Mouse (Mus musculus): ENCODE measurements around the gene Rsph14. TPM values are rescaled to one million over a fixed set of nuclear protein-coding genes. Genes with fewer than 3 reads are reported as not detected.

Rsph14 gene
- polyA plus RNA-seq, 1 experiment, result not detected

DNA sequence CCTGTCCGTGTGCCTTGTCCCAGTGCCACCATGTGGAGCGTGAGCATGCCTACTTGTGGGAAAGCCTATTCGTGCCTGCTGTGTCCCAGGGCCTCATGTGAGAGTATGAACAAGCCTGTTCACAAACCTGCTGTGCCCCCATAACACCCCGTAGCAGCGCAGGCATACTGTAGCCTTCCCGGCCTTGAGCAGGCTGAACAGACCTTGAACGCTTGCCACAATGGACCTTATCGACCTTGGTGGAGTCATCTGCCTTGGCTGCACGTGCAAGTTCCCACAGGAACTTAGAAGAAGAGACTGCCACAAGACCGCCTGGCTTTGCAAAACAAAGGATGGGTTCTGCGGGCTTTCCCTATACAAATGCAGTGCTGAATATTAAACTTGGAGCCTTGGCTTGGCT is 110.8 kb downstream of the Rsph14 start:
- Histone ChIP-seq H3K79me3 (ENCODE audit: low read depth) (no peaks in the 10 kb centered on the region), H3ac (ENCODE audit: control insufficient read depth, insufficient read length, low read depth) (no peak overlapping the region), H3K79me2 (ENCODE audit: control insufficient read depth, insufficient read depth) (no peaks in the 10 kb centered on the region), H3K27me3 (ENCODE audit: control insufficient read depth, insufficient read depth, insufficient read length) (peaks cover 4% of the 10 kb centered on the region), H3K36me3 (ENCODE audit: control insufficient read depth, insufficient read depth) (no peaks in the 10 kb centered on the region), H3K4me3 (ENCODE audit: insufficient read depth, poor library complexity, severe bottlenecking) (no peak overlapping the region)
- TF ChIP-seq MAX (IDR thresholded peaks at IDR 0.05) (no peak), FOSL1 (IDR thresholded peaks at IDR 0.05; ENCODE audit: insufficient read depth, low read length, poor library complexity, severe bottlenecking) (no peak), MYOD1 (IDR thresholded peaks at IDR 0.05; ENCODE audit: control insufficient read depth, insufficient read length, low read depth) (no peak), MYOG (IDR thresholded peaks at IDR 0.05; ENCODE audit: control insufficient read depth, extremely low read depth, insufficient read length) (no peak), USF1 (IDR thresholded peaks at IDR 0.05; ENCODE audit: low read depth) (no peak), CEBPB (IDR thresholded peaks at IDR 0.05; ENCODE audit: low read depth) (no peak), CTCF (IDR thresholded peaks at IDR 0.05; ENCODE audit: control insufficient read depth, insufficient read depth, insufficient read length) (no peak)

DNA sequence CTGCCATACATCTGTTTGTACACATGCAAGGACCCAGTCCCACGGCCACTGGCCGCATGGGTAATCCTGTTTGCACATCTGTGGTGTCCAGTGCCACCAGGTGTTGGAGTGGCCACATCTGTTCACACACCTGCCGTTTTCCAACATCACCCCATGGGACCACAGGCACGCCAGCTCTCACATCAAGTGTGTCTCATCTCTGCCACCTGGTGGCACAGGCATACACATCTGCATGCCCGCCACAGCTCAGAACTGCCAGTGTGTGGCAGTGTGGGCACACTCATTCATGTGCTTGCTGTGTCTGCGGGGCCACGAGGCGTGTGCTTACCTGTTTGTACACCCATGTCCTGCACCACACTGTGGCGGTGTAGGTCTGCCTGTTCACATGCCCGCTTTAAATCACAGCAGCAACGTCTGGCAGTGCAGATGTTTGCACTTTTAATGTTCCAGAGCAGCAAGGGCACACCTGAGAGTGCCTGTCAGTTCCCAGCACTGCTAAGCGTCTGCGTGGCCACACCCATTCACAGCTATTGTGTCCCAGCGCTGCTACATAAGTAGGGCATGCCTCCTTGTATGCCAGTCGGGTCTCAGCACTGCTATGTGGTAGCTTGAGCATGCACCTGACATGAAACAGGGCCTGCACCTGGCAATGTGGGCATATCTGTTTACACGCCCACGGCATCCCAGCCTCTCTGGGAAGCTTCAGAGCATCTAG is 111.4 kb downstream of the Rsph14 start:
- H3K79me3 ChIP-seq (ENCODE audit: low read depth), result no peaks in the 10 kb centered on the region
- H3K36me3 ChIP-seq (ENCODE audit: control insufficient read depth, insufficient read depth), result no peaks in the 10 kb centered on the region
- H3K4me3 ChIP-seq (ENCODE audit: insufficient read depth, poor library complexity, severe bottlenecking), result no peak overlapping the region
- H3K27me3 ChIP-seq (ENCODE audit: control insufficient read depth, insufficient read depth, insufficient read length), result peaks cover 4% of the 10 kb centered on the region
- no peak overlapping the region for H3ac ChIP-seq (ENCODE audit: control insufficient read depth, insufficient read length, low read depth)
- H3K79me2 ChIP-seq (ENCODE audit: control insufficient read depth, insufficient read depth), result no peaks in the 10 kb centered on the region
- peak; percentile 99 for TF ChIP-seq CTCF (IDR thresholded peaks at IDR 0.05; ENCODE audit: control insufficient read depth, insufficient read depth, insufficient read length)
- no peak for TF ChIP-seq CEBPB (IDR thresholded peaks at IDR 0.05; ENCODE audit: low read depth)
- TF ChIP-seq MAX (IDR thresholded peaks at IDR 0.05), result peak; percentile 69
- no peak for TF ChIP-seq MYOG (IDR thresholded peaks at IDR 0.05; ENCODE audit: control insufficient read depth, extremely low read depth, insufficient read length)
- TF ChIP-seq MYOD1 (IDR thresholded peaks at IDR 0.05; ENCODE audit: control insufficient read depth, insufficient read length, low read depth), result peak; percentile 28

DNA sequence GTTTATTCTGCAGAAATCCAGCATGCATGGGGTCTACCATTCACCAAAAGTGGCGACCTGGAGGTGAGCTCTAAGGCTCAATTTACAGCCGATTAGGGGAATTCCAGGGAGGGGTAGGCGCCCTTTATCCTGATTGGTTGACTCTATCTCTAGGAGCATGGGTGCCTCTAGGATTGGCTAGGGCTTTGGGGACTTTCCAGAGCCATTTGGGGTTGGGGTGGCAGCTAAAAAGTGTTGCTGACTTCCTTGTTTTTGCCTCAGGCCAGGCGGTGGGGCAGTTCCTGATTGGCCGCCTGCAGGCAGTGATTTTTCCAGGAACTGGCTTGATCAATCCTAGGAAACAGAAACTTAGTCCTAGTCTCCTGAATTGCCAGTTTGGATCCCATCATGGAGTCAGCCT is 113.1 kb downstream of the Rsph14 start:
- TF ChIP-seq MAX (IDR thresholded peaks at IDR 0.05) (no peak), FOSL1 (IDR thresholded peaks at IDR 0.05; ENCODE audit: insufficient read depth, low read length, poor library complexity, severe bottlenecking) (no peak), MYOG (IDR thresholded peaks at IDR 0.05; ENCODE audit: control insufficient read depth, extremely low read depth, insufficient read length) (no peak), CEBPB (IDR thresholded peaks at IDR 0.05; ENCODE audit: low read depth) (no peak), MYOD1 (IDR thresholded peaks at IDR 0.05; ENCODE audit: control insufficient read depth, insufficient read length, low read depth) (no peak), USF1 (IDR thresholded peaks at IDR 0.05; ENCODE audit: low read depth) (no peak), CTCF (IDR thresholded peaks at IDR 0.05; ENCODE audit: control insufficient read depth, insufficient read depth, insufficient read length) (no peak)
- no peak overlapping the region for H3K4me3 ChIP-seq (ENCODE audit: insufficient read depth, poor library complexity, severe bottlenecking)

DNA sequence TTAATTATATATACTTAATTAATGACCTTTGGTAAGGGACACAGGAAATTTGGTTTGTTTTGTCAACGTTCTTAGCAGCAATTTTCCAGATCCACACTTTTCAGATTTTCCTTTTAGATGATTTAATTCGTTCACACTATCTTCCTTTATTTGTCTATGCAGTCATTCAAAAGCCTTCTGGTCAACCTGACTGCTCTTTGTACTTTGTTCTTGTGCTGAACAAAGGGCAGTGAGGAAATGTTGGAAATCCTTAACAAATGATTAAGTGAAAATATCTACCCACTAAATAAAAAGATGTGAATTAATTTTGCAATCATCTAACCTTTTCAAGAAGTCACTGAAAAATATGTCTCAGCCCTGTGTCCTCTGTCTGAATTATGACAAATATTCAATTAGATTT is 124.0 kb downstream of the Rsph14 start:
- H3K27me3 ChIP-seq (ENCODE audit: control insufficient read depth, insufficient read depth, insufficient read length), result no peaks in the 10 kb centered on the region
- TF ChIP-seq CEBPB (IDR thresholded peaks at IDR 0.05; ENCODE audit: low read depth), result no peak
- no peak for TF ChIP-seq MYOG (IDR thresholded peaks at IDR 0.05; ENCODE audit: control insufficient read depth, extremely low read depth, insufficient read length)
- no peak for TF ChIP-seq USF1 (IDR thresholded peaks at IDR 0.05; ENCODE audit: low read depth)
- TF ChIP-seq CTCF (IDR thresholded peaks at IDR 0.05; ENCODE audit: control insufficient read depth, insufficient read depth, insufficient read length), result no peak
- TF ChIP-seq MYOD1 (IDR thresholded peaks at IDR 0.05; ENCODE audit: control insufficient read depth, insufficient read length, low read depth), result no peak
- TF ChIP-seq MAX (IDR thresholded peaks at IDR 0.05), result no peak
- no peak for TF ChIP-seq FOSL1 (IDR thresholded peaks at IDR 0.05; ENCODE audit: insufficient read depth, low read length, poor library complexity, severe bottlenecking)
- no peaks in the 10 kb centered on the region for H3K79me2 ChIP-seq (ENCODE audit: control insufficient read depth, insufficient read depth)

More for the DNA sequence above, 113.1 kb downstream of the Rsph14 start:
- H3ac ChIP-seq (ENCODE audit: control insufficient read depth, insufficient read length, low read depth), result no peak overlapping the region
- no peaks in the 10 kb centered on the region for H3K36me3 ChIP-seq (ENCODE audit: control insufficient read depth, insufficient read depth)
- H3K79me3 ChIP-seq (ENCODE audit: low read depth), result no peaks in the 10 kb centered on the region
- peaks cover 4% of the 10 kb centered on the region for H3K27me3 ChIP-seq (ENCODE audit: control insufficient read depth, insufficient read depth, insufficient read length)
- H3K79me2 ChIP-seq (ENCODE audit: control insufficient read depth, insufficient read depth), result no peaks in the 10 kb centered on the region

More for the DNA sequence above, 124.0 kb downstream of the Rsph14 start:
- no peaks in the 10 kb centered on the region for H3K36me3 ChIP-seq (ENCODE audit: control insufficient read depth, insufficient read depth)
- no peaks in the 10 kb centered on the region for H3K79me3 ChIP-seq (ENCODE audit: low read depth)
- H3K4me3 ChIP-seq (ENCODE audit: insufficient read depth, poor library complexity, severe bottlenecking), result no peak overlapping the region
- H3ac ChIP-seq (ENCODE audit: control insufficient read depth, insufficient read length, low read depth), result no peak overlapping the region

Other genes starting within 250 kb of the Rsph14 start
- 0.37 TPM for gene Gnaz, start 65.4 kb downstream of the Rsph14 start, polyA plus RNA-seq (2012; fragmentation: generic; extraction: Trizol)
- gene Rab36, start 4.5 kb upstream of the Rsph14 start, polyA plus RNA-seq (2012; fragmentation: generic; extraction: Trizol), result 0.67 TPM
- 16.1 TPM for gene Bcr, start 28.0 kb upstream of the Rsph14 start, polyA plus RNA-seq (2012; fragmentation: generic; extraction: Trizol)
- gene Specc1l, start 179.5 kb upstream of the Rsph14 start, polyA plus RNA-seq (2012; fragmentation: generic; extraction: Trizol), result 19.1 TPM

Data from C2C12 (cell line).